Mouse (Mus musculus) urinary bladder, postnatal 4 days (tissue): Measurements from ENCODE around the gene Galnt6.

ENCODE experiments used
- DNase-seq, 2 experiments: peaks; one replicate each; pipeline ENCODE4 v3.0.0; 2021 to 2022; ENCODE audit warnings: low spot score in 2 of 2

Gene Galnt6

DNA sequence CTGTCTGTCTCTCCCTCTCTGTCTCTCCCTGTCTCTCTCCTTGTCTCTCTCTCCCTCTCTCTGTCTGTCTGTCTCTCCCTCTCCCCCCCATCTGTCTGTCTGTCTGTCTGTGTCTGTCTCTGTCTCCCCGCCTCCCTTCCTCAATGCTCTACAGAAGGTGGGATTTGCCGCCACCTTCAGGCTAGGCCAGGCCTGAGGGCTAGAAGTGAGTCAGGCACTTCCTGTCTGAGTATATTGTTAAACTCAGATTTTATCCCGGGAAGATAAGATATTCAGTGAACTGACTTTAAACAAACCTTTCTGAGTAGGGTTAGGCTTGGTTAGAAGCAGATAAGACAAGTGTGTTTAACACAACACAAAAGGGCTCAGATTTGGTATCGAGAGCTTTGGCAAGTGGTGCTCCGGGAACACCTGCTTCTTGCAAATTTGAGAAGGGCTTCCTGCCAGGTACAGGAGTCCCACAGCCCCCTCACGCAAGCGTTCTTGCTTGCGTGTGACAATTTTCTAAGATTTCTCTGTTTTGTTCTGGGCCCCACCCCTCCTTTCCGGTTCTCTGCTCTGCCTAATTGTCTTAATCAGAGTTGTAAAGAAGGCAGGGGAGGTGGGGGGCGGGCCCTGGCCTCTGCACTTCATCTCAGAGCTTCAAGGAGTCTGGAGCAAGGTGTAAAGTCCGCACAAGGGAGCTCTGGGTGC, 25.8 kb upstream of the Galnt6 start:
- no peak for DNase-seq

DNA sequence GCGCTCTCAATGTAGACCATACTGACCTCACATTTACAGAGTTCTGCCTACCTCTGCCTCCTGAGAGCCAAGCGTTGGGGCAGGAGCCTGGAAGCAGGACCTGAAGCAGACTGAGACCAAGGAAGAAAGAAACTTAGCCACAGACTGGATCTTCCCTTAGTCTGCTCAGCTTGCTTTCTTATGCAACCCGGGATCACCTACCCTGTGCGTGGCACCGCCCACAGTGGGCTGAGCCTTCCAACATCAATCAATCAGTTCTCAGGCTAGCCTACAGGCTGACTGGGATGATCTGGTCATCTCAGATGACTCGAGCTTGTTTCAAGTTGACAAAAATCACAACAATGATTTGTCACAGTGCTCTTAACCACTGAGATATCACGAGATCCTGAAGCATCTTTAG, 24.9 kb upstream of the Galnt6 start:
- DNase-seq = no peak

DNA sequence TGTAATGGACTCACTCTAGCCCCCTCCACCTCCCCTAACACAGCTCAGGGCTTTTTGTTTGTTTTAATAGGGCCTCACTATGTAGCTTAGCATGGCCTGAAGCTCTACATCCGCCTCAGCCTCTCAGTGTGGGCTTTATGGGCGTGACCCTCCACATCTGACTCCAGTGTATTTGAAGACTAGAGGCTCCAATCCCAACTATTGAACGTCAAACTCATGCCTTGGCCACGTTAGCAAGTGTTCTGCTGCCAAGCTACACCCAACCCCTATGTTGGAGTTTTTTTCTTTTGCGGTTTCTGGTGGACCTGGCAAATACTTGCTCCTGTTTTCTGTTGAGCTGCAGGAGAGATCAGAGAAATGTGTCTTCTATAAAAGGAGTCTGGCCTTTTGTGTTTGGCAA, 23.9 kb upstream of the Galnt6 start:
- no peak for DNase-seq

DNA sequence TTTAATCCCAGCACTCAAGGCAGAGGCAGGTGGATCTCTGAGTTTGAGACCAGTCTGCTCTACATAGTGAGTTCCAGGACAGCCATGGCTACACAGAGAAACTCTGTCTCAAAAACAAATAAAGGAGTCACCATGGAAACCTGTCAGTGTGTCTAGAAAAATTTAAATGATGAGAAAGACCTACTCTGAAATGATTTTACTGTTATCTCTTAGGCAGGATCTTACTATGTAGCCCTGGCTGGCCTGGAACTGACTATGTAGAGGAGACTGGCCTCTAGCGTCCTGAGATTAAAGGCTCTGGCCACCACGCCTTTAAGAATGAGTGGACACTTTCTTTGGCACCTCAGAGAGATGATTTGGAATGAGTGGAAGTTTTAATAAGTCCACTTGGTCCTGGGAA, 23.3 kb upstream of the Galnt6 start:
- no peak for DNase-seq

DNA sequence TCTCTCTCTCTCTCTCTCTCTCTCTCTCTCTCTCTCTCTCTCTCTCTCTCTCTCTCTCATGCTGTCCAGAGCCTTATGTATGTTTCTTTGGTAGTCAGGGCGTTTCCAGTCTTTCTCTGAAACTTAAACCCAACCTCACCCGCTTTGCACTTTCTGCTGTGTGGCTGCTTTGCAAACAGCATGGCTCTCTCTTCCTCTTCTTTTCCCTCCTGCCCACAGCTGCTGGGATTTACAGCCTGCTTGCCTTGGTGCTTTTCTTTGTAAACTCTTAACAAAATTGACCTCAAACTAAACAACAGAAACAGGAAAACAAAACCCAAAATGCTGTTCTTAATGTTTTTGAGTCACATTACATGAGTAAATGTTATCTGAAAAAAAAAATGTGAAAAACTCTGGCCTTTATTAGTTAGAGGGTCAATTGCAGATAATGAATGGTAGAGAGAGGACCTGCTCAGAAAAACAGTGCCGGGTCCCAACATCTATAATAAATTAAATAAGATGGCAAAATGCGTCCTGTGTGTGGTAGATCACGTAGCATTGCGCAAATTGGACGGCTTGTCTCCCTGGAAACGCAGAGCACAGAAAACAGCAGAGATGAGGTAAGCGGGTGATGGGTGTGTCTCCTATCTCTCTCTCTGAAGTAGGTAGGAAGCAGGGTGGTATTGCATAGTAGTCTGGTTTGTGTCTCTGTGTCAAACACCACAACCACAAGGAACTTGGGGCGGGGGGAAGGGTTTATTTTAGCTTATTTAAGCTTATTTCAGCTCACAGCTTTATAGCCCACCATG, 20.8 kb upstream of the Galnt6 start:
- DNase-seq = no peak

DNA sequence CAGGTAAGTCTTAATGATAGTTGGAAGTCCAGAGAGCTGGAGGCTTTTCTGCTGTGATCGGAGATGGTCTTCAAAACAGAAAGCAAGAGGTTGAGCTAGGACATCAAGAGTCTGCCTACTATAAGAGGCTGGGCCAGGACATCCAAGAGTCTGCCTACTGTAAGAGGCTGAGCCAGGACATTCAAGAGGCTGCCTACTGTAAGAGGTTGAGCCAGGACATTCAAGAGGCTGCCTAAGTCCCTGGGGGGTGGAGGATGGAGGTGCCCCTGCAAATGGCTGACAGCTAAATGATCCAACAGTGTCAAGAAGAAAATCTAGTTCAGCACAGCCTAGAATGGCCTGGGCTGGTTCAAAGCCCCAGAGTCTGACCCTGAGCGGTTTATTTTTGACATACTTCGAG, 19.4 kb upstream of the Galnt6 start:
- DNase-seq = no peak

DNA sequence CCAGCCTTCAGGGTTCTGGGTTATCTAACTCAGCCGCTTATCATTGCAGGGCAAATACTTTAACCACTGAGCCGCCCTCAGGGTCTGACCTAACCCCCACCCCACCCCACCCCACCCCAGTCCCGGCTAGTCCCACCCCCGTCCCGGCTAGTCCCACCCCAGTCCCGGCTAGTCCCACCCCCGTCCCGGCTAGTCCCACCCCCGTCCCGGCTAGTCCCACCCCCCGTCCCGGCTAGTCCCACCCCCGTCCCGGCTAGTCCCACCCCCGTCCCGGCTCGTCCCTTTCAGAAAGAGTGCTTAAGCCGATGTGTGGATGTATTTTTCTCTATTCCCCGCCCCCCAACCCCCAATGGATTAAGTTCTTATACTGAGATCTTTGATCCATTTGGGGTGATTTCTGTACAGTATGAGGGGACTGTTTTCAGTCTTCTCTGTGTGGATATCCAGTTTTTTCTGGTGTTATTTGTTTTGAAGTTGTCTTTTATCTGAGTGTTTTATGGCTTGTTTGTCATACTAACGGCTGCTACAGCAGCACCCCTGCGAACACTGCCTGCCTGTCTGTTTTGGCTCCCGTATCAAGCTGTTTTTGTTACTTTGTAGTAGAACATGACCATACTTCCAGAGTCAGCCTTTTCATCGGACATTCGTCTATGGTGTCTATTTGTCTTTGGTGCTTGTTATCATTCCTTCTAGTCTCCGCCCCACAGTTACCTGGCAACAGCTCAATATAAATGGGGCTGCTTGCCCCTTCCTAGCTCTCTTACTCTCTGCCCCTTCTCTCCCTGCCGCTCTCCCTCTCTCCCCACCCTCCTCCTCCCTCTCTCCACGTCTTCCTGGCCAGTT, 18.2 kb upstream of the Galnt6 start:
- DNase-seq = no peak

DNA sequence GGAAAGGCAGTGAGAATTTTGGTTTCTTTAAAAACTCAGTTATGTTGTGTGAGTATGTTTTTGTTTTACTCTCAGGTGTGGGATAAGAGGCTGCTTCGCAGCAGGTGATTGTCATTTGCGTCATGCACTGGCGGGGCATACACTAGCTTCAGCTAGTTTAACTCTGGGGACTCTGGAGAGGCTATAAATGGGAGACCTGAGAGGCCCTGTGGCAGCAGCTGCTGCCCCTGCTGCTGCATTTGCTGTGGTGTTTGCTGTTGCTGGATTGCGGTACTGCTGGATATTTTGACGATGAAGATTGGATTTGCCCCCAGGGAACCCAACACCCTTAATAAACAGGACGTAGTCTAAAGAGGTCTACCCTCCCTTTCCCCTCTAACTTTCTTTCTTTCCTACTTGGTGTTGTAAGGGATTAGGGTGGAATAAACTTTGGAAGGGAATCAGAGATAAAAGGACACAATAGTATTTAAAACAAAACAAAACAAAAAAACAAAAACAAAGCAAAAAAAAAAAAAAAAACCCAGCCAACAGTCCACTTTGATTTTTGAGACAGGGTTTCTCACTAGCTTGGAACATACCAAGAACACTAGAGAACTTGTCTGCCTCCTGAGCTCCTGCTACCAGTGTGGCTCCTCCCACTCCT, 17.4 kb upstream of the Galnt6 start:
- DNase-seq = no peak

DNA sequence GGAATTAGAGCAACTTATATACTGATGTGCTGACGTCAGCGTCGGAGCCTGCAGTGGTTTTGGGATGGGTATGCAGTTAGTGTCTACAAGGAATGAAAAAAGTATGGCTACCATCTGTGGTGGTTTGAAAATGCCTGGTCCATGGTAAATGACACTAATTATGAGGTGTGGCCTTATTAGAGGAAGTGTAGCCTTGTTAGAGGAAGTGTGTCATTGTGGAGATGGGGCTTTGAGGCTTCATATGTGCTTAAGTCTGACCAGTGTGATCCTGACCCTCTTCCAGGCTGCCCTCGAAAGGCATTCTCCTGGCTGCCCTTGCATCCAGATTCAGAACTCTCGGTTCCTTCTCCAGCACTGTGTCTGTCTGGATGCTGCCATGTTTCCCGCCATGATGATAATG, 14.1 kb upstream of the Galnt6 start:
- no peak for DNase-seq

DNA sequence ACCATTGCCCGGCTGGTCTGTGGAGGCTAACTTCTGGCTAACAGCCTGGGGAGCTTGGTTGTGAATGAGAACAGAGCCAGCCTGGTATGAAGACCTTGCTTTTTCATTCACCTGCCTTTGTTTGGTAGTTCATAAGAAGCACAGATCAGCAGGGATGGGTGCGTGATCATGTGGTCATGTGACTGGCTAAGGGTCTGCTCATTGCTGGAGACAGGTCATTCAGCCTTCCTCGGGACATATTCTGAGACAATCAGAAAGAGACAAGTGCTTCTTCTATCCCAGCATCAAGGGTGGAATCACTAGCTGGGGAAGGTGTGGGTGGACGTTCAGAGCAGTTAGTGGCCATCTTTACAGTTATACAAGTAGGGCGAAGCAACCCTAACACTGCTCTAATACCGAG, 10.3 kb upstream of the Galnt6 start:
- peak in 1 of 2 experiments; percentile 30 for DNase-seq

DNA sequence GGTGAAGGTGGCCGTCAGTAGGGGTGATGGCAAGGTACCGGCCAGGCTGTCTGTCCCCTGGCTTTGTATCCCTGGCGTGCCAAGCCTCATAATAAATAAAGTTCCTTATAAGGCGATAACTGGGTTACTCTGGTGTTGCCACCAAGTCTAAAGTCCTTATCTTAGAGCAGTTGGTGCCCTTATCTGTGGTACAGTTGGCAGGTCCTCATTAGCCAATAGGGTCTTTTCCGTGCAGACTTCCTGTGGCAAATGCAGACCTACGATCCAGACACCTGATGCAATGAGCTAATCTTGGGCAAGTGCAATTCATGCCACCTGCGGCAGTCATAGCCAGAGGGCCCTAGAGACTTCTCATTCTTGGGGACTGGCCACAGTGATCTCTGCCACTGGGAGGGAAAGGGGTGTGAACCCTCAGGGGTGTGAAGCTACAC, 9.2 kb upstream of the Galnt6 start:
- peak in 1 of 2 experiments; percentile 45 for DNase-seq

DNA sequence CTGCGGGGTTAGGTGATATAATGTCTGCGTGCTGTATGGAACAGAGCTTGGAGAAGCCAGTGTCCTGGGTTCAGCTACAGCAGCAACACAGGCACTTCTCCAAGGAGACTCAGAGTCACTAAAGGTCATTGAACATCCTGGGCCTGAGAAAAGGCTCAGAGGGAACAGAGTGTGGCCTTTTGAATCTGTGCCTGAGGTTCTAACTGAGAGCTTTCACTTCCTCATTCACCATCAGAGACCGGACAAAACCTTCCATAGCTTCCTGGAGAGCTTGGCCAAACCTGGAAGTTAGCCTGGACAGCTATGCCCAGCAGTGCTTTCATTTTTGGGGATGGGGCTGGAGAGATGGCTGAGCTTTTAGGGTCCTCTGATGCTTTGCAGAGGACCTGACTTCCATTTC, 8.5 kb upstream of the Galnt6 start:
- peak in 1 of 2 experiments; percentile 42 for DNase-seq

DNA sequence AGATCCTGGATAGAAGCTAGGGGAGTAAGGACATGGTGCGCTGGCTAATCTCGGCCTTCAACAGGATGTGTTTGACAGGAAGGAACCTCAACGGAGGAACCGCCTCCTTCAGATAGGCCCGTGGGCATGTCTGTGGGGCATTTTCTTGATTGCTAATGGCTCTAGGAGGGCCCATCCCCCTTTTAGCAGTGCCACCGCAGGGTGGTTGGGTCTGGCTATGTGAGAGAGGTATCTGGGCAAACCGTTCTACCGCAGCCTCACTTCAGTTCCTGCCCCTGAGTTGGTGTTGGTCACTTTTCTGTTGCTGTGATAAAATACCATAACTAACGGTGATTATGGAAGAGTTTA, 6.8 kb upstream of the Galnt6 start:
- DNase-seq = peak in 1 of 2 experiments; percentile 50

DNA sequence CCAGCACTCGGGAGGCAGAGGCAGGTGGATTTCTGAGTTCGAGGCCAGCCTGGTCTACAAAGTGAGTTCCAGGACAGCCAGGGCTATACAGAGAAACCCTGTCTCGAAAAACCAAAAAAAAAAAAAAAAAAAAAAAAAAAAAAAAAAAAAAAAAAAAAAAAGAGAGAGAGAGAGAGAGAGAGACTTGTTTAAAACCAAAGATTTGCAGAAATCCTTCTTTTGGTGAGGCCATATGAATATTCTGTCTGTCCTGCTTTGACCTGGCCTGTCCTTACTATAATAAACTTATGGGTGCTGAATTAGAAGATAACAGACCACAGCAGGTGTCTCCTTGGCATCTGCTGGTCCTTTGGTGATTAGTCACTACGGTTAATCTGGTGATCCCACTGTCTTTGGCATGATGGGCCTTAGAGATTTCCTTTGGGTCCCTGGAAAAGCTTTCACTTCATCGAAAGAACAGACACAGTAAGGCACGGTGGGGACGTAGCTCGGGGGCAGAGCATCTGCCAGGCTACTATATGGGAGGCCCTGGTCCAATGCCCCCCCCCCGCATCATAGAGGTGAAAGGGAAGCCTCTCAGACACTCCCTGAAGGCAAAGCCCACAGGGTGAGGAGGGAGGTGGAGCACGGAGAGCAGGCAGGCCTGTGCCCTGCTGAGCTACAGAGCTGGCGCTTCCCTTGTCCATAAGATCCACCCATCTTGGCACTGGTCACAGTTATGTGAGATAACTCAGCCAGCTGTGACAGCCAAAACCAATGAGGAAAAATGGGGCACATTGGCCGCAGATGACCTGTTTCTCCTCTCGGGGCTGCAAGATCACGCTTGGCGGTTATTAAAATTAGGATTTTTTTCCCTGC, 6.1 kb upstream of the Galnt6 start:
- DNase-seq = peak in 1 of 2 experiments; percentile 49

DNA sequence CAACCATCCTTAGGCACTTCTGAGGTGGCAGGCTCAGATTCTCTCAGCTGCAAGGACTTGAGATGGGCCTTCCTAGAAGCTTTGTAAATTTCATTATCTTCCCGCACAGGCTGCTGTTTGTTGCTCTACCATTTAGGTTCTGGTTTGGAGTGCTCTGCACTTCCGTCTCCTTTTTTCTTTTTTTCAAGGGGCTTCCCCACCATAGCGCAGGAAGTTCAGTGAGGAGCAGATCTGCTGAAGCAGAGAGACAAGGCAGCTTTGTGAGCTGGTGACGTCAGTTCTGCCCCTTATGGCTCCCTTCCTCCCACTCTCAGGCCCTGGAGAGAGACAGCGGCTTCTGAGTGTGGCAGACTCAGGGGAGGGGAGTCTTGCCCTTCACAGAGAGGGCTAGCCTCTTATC, 3.4 kb upstream of the Galnt6 start:
- DNase-seq = peak in 1 of 2 experiments; percentile 55

DNA sequence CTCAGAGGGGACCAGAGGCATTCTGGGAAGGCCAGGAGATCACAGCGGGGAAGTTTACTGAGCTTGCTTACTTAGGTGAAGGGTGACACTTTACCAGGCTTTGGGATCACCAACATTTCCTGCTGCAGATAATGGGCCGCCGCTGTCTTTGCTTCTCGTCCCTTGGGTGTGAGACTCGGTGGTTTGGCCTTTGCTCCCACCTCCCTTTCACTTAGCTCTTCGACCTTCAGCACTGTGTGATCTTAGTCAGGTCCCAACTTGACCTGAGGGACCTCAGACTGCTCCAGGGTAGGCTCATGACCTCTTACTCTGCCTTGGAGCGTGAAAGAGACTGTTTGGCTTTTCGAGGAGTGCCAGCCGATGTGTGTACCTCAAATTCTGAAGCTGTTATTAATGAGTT, 1.9 kb upstream of the Galnt6 start:
- DNase-seq = peak in 1 of 2 experiments; percentile 43

DNA sequence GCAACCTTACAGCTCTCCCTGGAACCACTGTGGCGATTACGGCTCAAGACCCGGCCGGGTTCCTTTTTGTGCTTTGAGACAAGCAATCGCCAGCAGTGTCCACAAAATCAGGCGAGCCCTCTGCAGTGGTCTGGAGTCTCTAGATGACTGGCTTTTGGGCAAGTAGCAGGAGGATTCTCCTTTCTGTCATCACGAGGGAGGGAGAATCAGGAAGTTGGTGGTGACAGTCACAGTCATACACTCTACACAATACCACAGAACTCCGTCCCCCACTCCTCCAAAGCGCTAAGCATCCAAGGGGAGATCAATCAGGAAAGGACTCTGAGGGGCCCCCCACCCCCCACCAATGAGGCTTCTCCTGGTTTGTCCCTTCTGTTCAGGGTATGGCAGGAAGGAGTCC, 590 bp downstream of the Galnt6 start:
- DNase-seq = no peak

DNA sequence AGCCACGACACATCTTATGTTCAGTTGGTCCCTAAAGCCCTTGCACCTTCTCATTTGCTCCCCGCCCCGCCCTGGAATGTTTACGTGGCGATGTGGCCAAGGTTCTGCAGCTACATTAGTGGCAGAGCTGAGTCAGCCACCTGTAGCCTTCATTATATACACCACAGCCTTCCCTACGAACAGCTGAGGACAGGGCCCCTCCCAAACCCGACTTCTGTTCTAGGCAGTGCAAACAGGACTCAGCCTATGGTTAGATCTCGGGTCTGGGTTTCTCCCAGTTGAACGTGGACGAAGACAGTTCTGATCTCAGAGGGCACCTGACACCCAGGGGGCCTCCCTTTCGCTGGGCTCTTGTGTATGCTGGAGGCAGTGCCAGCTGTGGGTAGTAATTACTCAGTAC, 1.3 kb downstream of the Galnt6 start:
- no peak for DNase-seq

DNA sequence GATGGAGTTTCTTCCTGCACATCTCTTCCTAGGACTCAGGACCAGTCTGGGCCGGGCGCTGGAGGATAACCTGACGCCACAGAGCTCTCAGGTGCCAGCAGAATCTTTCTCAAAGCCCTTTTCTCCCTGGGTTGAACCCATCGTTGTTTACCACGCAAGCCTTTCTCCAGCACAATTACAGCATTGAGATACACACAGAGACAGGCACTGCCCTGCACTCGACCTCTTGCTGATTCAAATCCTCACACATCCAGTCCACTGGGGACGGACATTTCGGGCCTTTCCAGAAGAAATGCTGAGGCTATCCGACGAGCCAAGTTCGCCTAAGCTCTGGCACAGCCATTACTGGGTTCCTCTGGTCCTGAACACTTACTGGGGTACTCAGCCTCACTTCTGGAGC, 2.5 kb downstream of the Galnt6 start:
- no peak for DNase-seq

DNA sequence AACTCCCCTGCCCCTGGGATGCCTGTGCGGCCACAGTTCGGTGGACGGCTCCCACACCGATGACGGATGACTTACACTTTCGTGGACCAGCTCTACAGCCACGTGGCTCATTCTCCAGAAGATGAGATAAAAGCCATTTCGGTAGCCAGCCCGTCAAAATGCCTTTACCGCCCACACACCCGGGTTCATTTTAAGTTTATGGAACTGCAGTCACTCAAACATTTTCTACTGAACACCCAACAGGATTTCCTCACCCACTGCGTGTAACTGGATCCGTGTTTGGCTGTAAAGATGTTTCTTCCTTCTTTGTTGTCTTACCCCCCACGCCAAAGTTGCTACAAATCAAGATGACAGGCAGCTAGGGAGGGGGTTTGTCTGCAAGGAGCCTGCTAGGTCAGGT, 5.7 kb downstream of the Galnt6 start:
- DNase-seq = no peak

DNA sequence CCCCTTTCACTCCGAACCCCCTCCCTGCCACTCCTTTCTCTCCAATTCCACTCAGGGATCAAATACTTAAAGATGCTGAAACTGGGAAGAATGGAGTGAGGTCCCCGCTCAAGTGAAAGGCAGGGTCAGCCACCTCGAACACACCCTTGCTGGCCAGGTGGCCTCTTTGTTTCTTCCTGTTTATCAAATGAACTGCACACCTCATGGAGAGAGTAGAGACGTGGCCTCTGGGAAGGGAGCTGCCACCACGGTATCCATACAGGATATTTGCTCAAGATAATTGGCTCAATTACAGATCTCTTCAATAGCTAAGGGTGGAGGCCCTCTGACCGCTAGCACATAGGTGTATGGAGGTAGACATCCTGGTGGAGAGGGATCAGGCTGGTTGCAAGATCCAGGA, 6.6 kb downstream of the Galnt6 start:
- no peak for DNase-seq
